Mouse (Mus musculus): ENCODE measurements around the gene Cmip.

The Cmip gene

GRCm38 (mm10) chr8:117376997-117377396 is 120.1 kb downstream of the Cmip start:
- no peak for DNase-seq (ENCODE audit: low spot score in 2 of 2)

- DNase-seq (ENCODE audit: low spot score in 2 of 2) = no peak
Measured at GRCm38 (mm10) chr8:117378625-117379024, 121.8 kb downstream of the Cmip start.

GRCm38 (mm10) chr8:117379131-117379530 is 122.3 kb downstream of the Cmip start:
- DNase-seq (ENCODE audit: low spot score in 2 of 2) = peak in 1 of 2 experiments; percentile 20

GRCm38 (mm10) chr8:117380796-117381195 is 123.9 kb downstream of the Cmip start:
- DNase-seq (ENCODE audit: low spot score in 2 of 2) = no peak

GRCm38 (mm10) chr8:117386142-117386541 is 129.3 kb downstream of the Cmip start:
- peak; percentile 21 to 35 for DNase-seq (ENCODE audit: low spot score in 2 of 2)

GRCm38 (mm10) chr8:117387642-117388041 is 130.8 kb downstream of the Cmip start:
- no peak for DNase-seq (ENCODE audit: low spot score in 2 of 2)

- DNase-seq (ENCODE audit: low spot score in 2 of 2) = no peak
Measured at GRCm38 (mm10) chr8:117388370-117388769, 131.5 kb downstream of the Cmip start.

GRCm38 (mm10) chr8:117393853-117394252 is 137.0 kb downstream of the Cmip start:
- DNase-seq (ENCODE audit: low spot score in 2 of 2) = no peak

GRCm38 (mm10) chr8:117395055-117395454 is 138.2 kb downstream of the Cmip start:
- DNase-seq (ENCODE audit: low spot score in 2 of 2) = no peak

GRCm38 (mm10) chr8:117396884-117397283 is 140.0 kb downstream of the Cmip start:
- no peak for DNase-seq (ENCODE audit: low spot score in 2 of 2)

GRCm38 (mm10) chr8:117397751-117398150 is 140.9 kb downstream of the Cmip start:
- DNase-seq (ENCODE audit: low spot score in 2 of 2) = no peak

GRCm38 (mm10) chr8:117399229-117399628 is 142.4 kb downstream of the Cmip start:
- DNase-seq (ENCODE audit: low spot score in 2 of 2) = no peak

GRCm38 (mm10) chr8:117400820-117401219 is 144.0 kb downstream of the Cmip start:
- DNase-seq (ENCODE audit: low spot score in 2 of 2) = no peak

- no peak for DNase-seq (ENCODE audit: low spot score in 2 of 2)
Measured at GRCm38 (mm10) chr8:117401880-117402279, 145.0 kb downstream of the Cmip start.

- no peak for DNase-seq (ENCODE audit: low spot score in 2 of 2)
Measured at GRCm38 (mm10) chr8:117402911-117403704, 146.2 kb downstream of the Cmip start.

- DNase-seq (ENCODE audit: low spot score in 2 of 2) = no peak
Measured at GRCm38 (mm10) chr8:117403705-117404476, 147.0 kb downstream of the Cmip start.

- no peak for DNase-seq (ENCODE audit: low spot score in 2 of 2)
Measured at GRCm38 (mm10) chr8:117406081-117406480, 149.2 kb downstream of the Cmip start.

GRCm38 (mm10) chr8:117408634-117409033 is 151.8 kb downstream of the Cmip start:
- no peak for DNase-seq (ENCODE audit: low spot score in 2 of 2)

GRCm38 (mm10) chr8:117409056-117409455 is 152.2 kb downstream of the Cmip start:
- DNase-seq (ENCODE audit: low spot score in 2 of 2) = no peak

- DNase-seq (ENCODE audit: low spot score in 2 of 2) = no peak
Measured at GRCm38 (mm10) chr8:117410391-117410790, 153.5 kb downstream of the Cmip start.

GRCm38 (mm10) chr8:117410901-117411300 is 154.0 kb downstream of the Cmip start:
- no peak for DNase-seq (ENCODE audit: low spot score in 2 of 2)

GRCm38 (mm10) chr8:117412232-117412631 is 155.4 kb downstream of the Cmip start:
- no peak for DNase-seq (ENCODE audit: low spot score in 2 of 2)

GRCm38 (mm10) chr8:117417830-117418229 is 161.0 kb downstream of the Cmip start:
- no peak for DNase-seq (ENCODE audit: low spot score in 2 of 2)

Measured in thymus, postnatal 10 days (tissue).